Mouse (Mus musculus) megakaryocyte-erythroid progenitor cell, adult 5-6 weeks (primary cell): ENCODE measurements around the gene Eral1. TPM values are rescaled to one million over a fixed set of nuclear protein-coding genes. Genes with fewer than 3 reads are reported as not detected.
A peak's percentile ranks its signal among the peaks of the same experiment; 100 is the strongest.

Experiments
- ATAC-seq: replicated peaks from 2 replicates; pipeline ENCODE4 v1.8.0; 2016; ENCODE audit warnings: mild to moderate bottlenecking, inconsistent platforms; ENCODE audit not compliant: severe bottlenecking, poor library complexity, low FRiP score, low TSS enrichment
- total RNA-seq, 2 experiments: library from RNA; stranded (forward) in 1 of 2; stranded (reverse) in 1 of 2; fragments of 200-1000, 215-1000 nt in 1 of 2; fragments of >200 nt in 1 of 2; fragmentation: Nextera tagmentation in 1 of 2; gene quantifications; 2 replicates each; pipeline ENCODE4 v1.2.3; 2014 to 2017

The Eral1 gene
- total RNA-seq, 2 experiments from 2014 or later, result 32.2 to 36.6 TPM

DNA sequence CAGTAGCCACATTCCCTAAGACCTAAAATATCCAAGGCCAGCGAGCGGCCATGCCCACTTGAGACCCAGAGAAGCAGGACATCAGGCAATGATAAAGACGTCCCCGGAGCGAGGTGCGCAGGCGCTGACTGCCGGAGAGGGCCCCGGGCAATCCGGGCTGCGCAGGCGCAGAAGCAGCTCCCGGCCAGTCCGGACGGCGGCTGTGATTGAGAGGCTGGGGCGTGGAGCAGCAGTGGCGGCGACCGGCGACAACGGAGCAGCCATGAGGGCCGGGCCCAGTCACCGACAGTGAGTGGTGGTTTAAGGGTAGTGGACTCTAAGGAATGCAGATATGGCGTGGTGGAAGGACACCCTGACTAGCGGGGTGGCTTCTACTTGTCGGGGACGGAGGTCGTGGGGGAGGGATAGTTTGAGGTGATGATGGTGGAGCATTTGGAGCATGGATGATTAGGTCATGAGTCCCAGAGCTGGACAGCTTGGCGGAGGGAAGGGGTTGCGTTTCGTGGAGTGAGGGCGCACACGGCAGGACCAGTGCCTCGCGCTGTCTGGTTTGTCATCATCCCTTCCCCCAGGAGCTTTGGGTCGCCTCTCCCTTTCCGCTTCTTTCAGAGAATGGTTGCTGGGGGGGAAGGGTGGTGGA lies 14.4 kb upstream of the Eral1 start, which contains the start of gene Fam222b:
Gene Fam222b (plus strand): TSS at position 157 of the 640 bp plus-strand sequence.
- ATAC-seq, result peak; percentile 94

DNA sequence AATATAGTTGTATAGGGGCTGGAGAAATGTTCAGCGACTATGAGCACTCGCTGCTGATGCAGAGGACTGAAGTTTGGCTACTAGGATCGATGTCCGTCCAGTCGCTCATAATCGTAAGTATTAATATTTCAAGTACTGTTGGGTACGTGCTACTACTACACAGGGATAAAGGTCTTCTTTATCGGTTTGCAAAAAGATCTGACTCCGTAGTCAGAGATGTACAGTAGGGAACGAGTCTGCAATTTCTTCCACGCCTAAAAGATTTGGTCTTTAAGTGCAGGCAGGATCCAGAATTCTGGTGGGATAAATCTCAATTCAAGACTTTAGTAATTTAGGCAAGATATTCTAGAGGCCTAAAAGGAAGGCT lies 13.9 kb upstream of the Eral1 start:
- no peak for ATAC-seq

DNA sequence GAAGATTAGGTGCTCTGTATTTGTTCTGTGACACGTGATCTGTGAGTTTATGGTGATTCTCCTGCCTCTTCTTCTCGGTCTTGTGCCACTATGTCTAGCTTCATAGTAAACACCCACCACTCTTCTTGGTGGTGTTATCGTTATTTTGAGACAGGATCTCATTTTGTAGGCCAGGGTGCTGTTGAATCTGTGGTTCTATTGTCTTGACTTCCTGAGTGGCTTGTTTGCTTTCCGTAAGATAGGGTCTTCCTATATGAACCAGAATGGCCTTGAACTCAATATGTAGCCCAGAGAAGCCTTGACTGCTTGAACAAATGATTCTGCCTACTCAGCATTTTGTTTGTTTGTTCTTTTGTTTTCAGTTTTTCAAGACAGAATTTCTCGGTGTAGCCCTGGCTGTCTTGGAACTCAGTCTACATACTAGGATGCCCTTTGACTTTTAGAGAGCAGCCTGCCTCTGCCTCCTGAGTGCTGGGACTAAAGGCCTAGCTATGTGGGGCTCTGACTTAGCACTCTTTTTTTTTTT lies 7.6 kb upstream of the Eral1 start:
- no peak for ATAC-seq

DNA sequence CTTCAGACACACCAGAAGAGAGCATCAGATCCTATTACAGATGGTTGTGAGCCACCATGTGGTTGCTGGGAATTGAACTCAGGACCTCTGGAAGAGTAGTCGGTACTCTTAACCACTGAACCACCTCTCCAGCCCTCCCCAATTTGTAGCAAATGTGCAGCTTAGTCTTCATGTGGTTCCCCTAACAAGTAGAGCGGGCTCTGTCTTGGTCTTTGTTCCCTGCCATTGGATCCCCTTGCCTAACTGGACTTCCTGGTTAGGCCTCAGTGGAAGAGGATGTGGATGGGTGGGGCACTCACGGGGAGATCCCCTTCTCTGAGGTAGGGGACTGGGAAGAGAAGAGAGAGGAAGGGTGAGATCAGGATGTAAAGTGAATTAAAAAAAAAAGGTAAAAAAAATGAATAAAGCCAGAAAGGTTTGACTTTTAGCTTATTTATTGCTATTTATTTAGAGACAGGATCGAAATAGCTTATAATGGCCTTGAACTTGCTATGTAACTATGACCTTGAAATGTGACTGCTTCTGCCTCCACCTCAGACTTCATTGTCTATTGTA lies 6.8 kb upstream of the Eral1 start:
- no peak for ATAC-seq

DNA sequence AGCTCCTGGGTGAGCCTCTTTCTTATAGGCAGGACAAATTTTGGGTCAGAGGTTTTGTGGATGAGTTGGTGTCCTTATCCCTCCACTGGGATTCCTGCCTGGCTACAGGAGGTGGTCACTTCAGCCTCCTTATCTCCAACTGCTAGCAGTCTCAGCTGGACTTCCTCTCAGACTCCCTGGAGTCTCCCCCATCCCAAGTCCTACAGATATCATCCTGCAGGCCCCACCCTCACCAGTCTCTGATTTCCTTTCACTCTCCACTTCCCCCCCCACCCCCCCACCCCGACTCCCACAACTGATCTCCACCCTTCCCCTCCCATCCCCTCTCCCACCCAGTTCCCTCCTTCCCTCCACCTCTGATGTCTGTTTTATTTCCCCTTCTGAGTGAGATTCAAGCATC lies 3.4 kb upstream of the Eral1 start:
- ATAC-seq, result no peak

DNA sequence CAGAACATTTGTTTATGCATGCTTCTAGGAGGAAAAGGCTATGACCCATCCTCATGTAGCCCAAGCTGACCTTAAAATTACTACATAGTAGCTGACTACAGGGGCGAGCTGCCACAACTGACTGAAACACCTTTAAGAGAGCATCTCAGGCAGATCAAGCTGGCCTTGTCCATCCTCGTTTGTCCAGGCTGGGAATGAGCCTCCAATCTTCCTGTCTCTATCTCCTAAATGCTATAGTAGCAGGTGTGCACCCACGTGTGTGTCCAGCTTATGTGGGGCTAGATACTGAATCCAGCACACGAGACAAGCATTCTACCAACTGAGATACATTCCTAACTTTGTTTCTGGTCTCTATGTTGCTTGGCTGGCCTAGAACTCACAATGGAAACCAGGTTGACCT lies 5.5 kb downstream of the Eral1 start:
- no peak for ATAC-seq

DNA sequence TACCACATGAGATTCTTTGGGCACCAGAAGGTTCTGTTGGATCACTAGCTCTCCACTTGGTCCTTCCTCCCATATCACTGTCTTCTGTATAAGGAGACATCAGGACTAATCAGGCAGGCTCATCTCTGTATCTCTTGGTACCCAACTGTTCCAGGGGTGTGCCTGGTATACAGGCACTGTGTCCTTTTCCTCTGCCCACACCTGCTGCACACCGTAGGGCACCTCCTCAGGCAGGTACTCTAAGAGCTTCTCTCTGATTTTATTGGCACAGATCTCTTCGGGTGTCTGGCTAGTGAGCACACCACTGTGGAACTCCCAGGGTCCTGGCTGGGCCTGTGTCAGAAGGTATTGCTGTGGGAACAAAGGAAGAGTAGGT lies 5.9 kb downstream of the Eral1 start:
- 0 out of 2 replicates have a peak, but pooled peaks have one; percentile 1 for ATAC-seq

DNA sequence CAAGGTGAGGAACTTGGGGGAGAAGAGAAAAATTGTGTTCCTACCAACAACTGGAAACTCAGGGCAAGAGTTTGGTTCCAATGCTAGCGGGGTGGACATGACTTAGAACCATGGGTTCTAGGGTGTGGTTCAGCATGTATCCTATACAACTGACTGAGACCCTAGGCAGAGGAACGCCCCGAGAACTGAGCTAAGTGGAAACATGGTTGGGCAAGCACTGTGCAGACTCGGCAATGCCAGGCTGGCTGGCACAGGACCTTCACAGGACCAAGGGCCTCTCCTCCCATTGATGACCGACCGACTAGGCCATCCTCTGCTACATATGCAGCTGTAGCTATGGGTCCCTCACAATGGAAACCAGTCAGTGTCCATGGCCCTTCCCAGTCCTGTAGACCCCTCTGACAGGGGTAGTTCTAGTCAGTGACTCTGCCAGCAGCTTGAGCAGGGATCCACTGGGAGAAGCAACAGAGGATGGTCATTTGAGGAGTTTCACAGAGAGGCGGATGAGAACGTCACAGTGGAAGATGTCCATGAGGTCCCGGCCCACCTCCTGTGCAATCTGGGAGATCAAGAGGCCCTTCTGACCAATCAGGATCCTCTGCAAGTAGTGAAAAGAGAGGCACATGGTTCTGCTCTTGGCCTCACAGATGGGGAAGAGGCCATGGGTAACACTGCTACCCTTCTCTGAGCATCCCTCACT lies 6.5 kb downstream of the Eral1 start:
- ATAC-seq, result peak; percentile 14

DNA sequence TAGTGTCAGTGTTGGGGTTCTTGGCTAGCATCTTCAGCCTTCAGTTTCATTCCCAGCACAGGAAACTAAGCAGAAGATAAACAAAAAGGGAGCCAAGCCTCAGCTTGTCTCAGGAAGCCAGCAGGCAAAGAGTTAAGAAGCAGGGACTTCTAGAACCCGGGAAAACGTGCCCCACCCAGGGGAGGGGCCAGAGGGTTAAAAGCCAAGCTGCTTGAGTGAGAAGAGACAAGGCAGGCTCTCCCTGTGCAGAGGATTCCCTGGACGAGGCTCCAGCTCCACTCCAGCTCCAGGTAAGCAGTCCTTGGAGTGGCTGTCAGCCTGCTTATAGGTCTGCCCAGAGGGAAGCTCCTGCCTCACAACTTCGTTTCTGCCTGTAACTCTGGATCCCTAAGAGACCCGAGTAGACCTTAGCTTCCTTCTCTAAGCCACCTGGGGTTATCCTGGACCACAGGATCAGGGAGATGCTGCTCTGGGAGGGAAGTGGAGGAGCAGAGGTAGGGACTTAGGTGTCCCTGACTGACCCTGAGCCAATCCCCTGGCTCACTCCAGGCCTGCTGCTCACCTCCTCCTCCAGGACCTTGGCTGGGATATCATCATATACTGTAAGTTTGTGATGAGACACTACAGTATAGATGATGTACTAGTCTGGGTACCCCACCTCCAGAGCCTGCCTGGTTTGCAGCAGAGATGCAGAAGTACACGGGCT lies 7.6 kb downstream of the Eral1 start:
- 0 out of 2 replicates have a peak, but pooled peaks have one; percentile 14 for ATAC-seq

DNA sequence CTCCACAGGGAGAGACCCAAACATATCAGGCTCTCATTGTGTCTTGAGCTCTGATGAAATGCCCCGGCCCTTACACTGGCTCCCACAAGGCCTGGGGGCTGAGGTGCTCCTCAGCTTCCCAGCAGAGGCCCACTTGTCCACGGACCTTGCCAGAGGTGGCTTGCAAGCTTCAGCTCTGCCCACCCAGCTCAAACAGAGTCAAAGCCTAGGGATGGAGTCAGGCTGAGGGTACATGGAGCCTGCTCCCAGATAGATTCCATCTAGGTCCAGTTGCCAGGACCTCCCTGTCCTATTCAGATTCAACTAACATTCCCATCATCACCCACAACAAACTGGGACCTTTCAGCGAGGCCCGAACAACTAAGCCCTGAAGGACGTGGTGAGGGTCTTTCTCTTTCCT lies 8.2 kb downstream of the Eral1 start:
- no peak for ATAC-seq

DNA sequence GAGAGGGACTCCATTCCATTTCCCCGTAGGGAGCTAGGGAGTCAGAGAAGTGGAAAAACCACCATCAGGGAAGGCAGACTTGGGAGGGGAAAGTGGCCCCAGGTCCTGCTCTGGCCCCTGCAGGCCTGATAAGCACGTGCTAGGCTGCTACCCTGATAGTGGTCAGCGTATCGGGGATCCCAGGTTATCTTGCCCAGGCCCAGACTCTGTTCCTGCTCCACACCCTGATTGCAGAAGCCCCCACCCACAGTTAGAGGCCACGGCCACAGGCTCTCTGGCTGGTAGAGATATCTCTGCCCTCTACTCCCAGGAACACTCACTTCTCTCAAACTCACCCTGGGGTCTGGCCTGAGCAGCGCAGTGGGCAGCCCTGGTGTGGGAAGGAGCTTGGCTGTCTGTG lies 10.5 kb downstream of the Eral1 start:
- ATAC-seq, result peak; percentile 64

DNA sequence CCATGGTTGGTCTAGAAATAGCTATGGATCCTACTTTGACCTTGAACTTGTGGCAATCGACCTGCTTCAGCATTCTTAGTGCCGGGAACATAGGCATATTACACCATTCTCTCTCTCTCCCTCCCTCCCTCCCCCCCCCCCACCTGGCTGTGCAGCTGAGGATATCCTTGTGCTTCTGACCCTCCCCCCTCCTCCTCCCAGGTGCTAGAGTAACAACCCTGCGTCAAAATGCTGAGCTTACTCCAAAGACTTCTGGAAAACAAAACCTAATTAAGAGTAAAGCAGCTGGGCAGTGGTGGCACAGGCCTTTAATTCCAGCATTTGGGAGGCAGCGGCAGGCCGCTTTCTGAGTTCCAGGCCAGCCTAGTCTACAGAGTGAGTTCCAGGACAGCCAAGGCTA lies 11.1 kb downstream of the Eral1 start:
- no peak for ATAC-seq

DNA sequence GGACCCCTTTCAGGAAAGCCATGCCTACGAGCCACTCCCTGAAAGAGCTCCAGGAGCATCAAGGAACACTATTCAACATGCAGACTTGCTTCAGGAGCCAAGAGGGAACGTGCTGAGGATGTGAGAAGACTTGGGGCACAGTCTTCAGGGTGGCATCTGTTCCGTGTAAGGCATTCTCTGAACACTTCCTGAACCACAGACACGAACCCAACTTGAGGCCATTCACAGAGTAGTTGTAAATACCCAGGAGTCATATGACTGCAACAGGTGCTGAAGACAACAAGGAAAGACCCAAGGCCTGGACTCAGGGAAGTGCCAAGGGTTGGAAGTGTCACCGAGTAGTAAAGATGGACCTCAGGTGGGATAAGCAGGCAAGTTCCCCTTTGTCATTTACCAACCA lies 12.6 kb downstream of the Eral1 start:
- ATAC-seq, result no peak

DNA sequence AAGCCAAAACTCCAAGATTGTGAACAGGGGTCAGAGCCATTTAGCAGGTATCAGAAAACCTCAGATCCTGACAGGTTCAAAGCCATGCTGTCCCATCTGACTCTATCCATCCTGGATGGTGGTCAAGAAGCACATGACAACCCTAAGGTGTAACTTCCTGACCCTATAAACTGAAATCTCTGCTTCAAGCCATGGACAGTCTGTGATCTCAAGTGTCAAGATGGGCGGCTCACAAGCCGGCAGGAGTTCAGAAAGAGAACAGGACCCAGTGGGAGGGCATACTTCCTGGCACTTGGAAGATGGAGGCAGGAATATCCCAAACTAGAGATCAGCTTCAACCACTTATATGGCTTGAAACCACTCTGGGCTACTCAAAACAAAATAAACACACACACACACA lies 13.5 kb downstream of the Eral1 start:
- ATAC-seq, result no peak

DNA sequence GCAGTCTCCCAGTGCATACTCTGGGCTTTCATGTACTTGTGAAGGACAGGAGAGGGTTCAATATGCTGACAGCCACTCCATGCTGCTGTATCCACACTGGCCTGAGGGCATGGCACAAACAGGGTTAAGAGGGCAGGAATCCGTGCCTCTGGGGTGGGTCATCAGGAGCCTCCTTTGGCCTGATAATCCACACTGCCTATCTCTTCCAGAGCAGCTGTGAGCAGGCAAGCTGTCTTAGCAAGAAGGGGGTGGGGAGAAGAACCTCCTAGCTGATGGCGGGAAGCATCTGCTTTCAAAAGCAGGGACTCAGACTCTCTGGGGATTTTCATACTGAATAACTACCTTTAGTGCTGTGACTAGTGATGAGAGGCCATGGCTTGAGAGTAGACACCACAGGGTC lies 14.3 kb downstream of the Eral1 start:
- peak; percentile 72 for ATAC-seq

DNA sequence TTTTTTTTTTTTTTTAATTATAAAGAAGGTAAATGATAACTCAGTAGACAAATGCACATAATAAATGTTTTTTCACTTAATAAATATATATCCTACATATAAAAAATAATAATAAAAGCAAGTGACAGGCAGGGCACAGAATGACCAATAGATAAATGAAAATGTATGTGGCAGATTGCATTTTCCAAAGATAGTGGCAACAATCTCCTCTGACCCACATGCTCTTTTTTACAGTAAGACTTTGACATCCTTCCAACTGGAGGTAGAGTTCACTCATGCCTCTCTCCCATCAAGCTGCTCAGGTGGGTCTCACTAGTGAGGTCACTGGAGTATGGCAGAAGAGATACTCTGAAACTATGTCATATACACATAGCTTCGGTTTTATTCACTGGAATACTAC lies 17.6 kb downstream of the Eral1 start:
- no peak for ATAC-seq

DNA sequence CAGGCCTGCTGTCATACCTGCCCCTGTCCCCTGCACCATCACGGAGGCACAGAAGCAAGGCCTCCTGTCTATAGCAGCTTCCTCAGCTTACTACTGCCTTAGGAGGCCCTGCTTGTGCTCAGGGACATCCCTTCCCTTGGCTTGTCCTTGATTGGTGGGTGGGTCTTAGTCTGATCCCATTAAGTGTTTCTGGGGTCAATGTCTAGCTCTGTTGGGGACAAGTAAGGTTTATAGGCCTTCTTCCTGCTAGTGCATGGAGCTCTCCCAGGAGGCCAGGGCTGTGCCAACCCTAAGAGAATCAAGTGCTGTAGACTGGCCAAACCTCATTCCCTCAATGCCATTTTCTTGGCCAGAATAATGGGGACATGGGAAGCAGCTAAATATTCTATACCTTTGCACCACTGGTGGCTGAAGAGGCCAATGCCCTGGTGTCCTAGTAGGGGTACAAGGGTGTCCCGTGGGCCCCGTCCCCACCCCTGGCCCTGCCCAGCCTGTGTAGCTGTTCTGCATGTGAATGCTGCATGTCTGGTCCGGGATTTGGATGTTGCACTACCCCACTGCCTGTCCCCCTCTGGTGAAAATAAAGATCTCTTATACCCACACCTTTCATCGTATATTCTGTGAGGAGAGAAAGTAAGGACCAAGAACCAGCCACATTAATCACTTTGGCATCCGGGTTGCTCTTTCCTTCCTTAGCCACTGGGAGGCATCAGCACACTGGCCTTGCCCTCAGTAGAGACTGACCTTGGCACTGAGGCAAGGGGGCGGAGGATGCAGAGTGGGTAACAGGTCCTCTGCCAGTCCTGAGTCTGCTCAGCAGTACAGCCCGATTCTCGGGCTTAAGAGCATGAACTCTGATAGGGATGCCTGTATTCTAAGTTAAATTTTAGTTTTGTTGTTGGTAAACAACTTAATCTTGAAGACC lies 20.1 kb downstream of the Eral1 start:
- ATAC-seq, result peak; percentile 91

DNA sequence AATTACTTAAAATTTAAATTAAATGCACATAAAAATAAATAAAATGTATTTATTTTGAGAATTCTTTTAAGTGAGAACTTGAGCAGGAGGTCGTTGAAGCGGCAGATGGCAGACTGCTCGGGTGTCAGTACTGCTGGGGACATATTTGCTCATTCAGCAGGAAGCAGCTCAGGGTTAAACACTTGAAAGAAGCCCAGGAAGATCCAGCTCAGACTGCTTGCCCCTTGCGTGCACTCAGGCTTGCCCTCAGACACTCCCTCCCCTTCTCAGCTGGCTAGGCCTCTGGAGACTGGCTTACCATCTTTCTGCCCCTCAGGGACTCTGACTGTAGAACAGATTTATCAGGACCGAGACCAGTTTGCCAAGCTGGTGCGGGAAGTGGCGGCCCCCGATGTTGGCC lies 23.2 kb downstream of the Eral1 start:
- ATAC-seq, result no peak

DNA sequence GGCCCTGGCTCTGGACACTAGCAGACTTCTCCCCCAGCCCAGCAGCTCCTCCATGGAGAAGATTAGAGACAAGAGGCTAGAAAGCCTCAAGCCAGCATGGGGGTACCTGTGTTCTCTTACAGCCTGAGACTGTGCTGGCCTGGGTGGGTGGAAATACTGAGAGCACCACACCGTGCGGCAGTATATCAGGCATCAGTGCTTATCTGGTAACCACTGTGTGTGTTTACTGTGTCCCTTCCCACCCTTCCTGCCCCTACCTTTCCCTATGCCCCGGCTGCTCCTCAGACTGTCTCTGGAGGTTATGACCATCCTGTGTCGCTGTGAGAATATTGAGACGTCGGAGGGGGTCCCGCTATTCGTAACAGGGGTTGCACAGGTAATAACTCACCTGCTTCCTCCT lies 27.1 kb downstream of the Eral1 start:
- ATAC-seq, result peak; percentile 50; the same call in 1 of the 2 replicates
